Mouse (Mus musculus) E14TG2a.4 (cell line): ENCODE measurements around the gene Washc3.

Experiments used
- CTCF ChIP-seq: conservative IDR thresholded peaks from 2 replicates; pipeline ENCODE4 v1.5.1; 2014; ENCODE audit warnings: low read length
- NANOG ChIP-seq: IDR thresholded peaks from 2 replicates; pipeline ENCODE4 v1.6.1; 2014; ENCODE audit warnings: borderline replicate concordance, low read length, mixed read lengths
- POU5F1 ChIP-seq: IDR thresholded peaks from 2 replicates; pipeline ENCODE4 v1.6.1; 2014; ENCODE audit warnings: low read length, borderline replicate concordance

GRCm38 (mm10) chr10:88201650-88202049 lies 757 bp downstream of the Washc3 start:
- TF ChIP-seq CTCF (no peak), NANOG (no peak), POU5F1 (no peak)
